Mouse (Mus musculus): Measurements from ENCODE around the gene Mfsd13b. TPM values are rescaled to one million over a fixed set of nuclear protein-coding genes. Genes with fewer than 3 reads are reported as not detected.
"Not testable (repeated sequence)": the region's sequence is repeated elsewhere in the genome, so short reads cannot be mapped to it uniquely, and the experiment has no call there.

Mfsd13b gene
- polyA plus RNA-seq, 1 experiment from 2014 or later = 0.60 TPM

DNA sequence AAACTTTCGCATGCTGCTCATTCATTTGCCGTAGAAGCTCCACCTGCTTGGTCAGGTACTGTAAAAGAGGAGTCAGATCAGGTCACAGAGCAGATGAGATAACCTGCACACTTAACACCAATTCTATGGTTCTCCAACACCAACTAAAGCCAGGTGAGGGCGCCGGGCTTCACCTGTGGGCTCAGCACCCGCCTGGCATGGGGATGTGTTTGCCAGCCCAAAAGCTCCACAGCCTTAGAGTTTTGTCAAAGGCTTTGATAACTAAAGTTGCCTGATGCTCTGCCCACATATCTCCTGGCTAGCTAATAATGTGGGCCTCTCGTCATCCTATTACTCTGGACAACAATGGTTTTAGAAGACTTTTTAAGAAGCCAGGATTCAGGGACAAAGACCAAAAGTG, 21.7 kb upstream of the Mfsd13b start:
- peaks cover 3% of the 10 kb centered on the region; the same call in 1 of the 2 replicates for H3K4me1 ChIP-seq (replicated peaks)
- H3K9me3 ChIP-seq = no peaks in the 10 kb centered on the region
- no peak overlapping the region for H3K9ac ChIP-seq
- no peaks in the 10 kb centered on the region for H3K27me3 ChIP-seq (replicated peaks)
- no peak overlapping the region for H3K27ac ChIP-seq
- 77% methylated on average over 6 of the region's 6 CpGs for WGBS
- H3K4me3 ChIP-seq (replicated peaks) = no peak overlapping the region
- peaks cover 19% of the 10 kb centered on the region for H3K36me3 ChIP-seq
- no peak; the same call in 1 of the 2 replicates for ATAC-seq
- no peak overlapping the region for H3K4me2 ChIP-seq (replicated peaks)

DNA sequence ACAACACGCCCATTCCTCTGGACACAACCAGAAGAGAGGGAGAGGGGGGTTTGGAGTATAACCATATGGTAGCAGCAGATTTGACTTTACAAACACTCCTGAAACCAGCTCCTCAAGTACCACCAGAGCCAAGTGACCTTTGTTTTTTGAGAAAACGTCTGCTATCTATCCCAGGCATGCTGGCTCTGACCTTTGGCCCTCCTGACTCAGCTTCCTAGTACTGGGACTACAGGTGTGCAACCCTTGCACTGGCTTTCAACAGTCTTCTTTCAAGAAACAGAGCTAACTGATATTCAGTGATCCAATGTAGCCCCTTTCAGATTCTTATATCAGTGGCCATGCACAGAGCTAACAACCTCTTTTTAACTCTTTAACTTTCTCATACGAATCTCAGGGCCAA, 20.4 kb upstream of the Mfsd13b start:
- Histone ChIP-seq H3K36me3 (peaks cover 19% of the 10 kb centered on the region), H3K4me3 (replicated peaks) (no peak overlapping the region), H3K27me3 (replicated peaks) (no peaks in the 10 kb centered on the region), H3K4me1 (replicated peaks) (peaks cover 3% of the 10 kb centered on the region; the same call in 1 of the 2 replicates), H3K27ac (no peak overlapping the region), H3K4me2 (replicated peaks) (no peak overlapping the region), H3K9ac (no peak overlapping the region), H3K9me3 (no peaks in the 10 kb centered on the region)
- peak; percentile 90 for ATAC-seq
- 55% methylated on average over 3 of the region's 3 CpGs for WGBS

DNA sequence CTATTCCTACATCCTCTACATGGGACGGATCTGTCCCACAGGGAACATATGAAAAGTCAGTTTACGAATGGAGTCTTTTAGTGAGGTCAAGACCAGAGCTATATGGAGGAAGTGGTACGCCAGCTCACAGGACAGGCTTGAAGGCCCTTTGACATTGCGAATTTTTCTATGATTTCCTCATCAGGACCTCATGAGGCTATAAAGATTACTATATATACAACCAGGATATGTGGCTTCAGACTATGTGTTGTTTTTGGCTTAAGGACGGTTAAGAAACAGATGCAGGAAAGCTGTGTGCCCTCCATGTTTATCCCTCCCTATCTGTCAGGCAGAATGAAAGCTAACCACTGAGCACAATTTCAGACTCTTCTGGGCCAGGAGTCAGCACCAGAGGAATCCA, 19.2 kb upstream of the Mfsd13b start:
- no peak for ATAC-seq
- H3K27me3 ChIP-seq (replicated peaks) = no peaks in the 10 kb centered on the region
- 70% methylated on average over 5 of the region's 5 CpGs for WGBS
- no peak overlapping the region for H3K4me3 ChIP-seq (replicated peaks)
- H3K36me3 ChIP-seq = peaks cover 10% of the 10 kb centered on the region; the same call in 1 of the 2 replicates
- no peak overlapping the region for H3K4me2 ChIP-seq (replicated peaks)
- H3K4me1 ChIP-seq (replicated peaks) = peaks cover 3% of the 10 kb centered on the region; the same call in 1 of the 2 replicates
- no peaks in the 10 kb centered on the region for H3K9me3 ChIP-seq
- H3K9ac ChIP-seq = no peak overlapping the region
- no peak overlapping the region for H3K27ac ChIP-seq

DNA sequence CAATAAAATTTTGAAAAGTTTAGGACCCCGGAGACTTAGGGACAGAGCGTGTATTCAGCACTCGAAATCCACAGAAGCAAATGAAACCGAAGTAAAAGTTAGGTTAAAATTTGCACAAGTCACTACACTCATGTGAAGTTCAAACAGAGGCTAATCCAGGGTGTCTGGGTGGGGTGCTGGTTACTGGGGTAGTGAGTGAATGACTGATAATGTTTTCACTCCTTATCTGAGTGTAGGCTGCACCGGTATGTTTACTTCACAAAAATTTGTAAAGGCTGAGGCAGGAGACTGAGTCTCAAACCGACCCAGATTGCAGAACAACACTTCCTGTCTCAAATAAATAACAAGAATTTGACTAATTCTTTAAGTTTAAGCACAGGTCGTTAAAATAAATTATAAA, 13.1 kb upstream of the Mfsd13b start:
- Histone ChIP-seq H3K9me3 (no peaks in the 10 kb centered on the region), H3K36me3 (no peaks in the 10 kb centered on the region), H3K4me3 (replicated peaks) (no peak overlapping the region), H3K4me2 (replicated peaks) (no peak overlapping the region), H3K27me3 (replicated peaks) (no peaks in the 10 kb centered on the region), H3K4me1 (replicated peaks) (0 out of 2 replicates have a peak, but pooled peaks cover 4% of the 10 kb centered on the region), H3K9ac (no peak overlapping the region), H3K27ac (no peak overlapping the region)
- 59% methylated on average over 7 of the region's 7 CpGs for WGBS
- ATAC-seq = peak; percentile 66; the same call in 1 of the 2 replicates

DNA sequence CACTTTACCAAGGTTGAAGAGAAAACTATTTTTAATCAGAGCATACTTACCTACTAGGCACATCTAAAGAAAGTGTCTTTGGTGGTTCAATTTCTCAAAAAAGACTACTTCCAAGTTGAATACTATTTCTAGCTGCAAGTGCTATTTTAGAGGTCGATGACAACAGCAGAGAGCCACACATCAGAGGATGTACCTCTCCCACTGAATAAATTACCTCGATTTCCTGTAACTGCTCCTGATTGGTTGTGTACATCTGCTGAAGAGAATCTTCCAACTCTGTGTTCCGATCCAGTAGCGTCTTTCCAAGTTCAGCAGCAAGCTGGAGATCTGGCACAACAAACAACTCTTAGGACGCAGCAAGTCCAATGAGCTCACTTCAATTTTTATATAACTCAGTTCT, 12.2 kb upstream of the Mfsd13b start:
- H3K9ac ChIP-seq = no peak overlapping the region
- no peak for ATAC-seq
- no peaks in the 10 kb centered on the region for H3K27me3 ChIP-seq (replicated peaks)
- no peaks in the 10 kb centered on the region for H3K36me3 ChIP-seq
- no peak overlapping the region for H3K27ac ChIP-seq
- no peak overlapping the region for H3K4me2 ChIP-seq (replicated peaks)
- no peak overlapping the region for H3K4me3 ChIP-seq (replicated peaks)
- H3K9me3 ChIP-seq = no peaks in the 10 kb centered on the region
- WGBS = 70% methylated on average over 5 of the region's 5 CpGs
- peaks cover 10% of the 10 kb centered on the region; the same call in 1 of the 2 replicates for H3K4me1 ChIP-seq (replicated peaks)

DNA sequence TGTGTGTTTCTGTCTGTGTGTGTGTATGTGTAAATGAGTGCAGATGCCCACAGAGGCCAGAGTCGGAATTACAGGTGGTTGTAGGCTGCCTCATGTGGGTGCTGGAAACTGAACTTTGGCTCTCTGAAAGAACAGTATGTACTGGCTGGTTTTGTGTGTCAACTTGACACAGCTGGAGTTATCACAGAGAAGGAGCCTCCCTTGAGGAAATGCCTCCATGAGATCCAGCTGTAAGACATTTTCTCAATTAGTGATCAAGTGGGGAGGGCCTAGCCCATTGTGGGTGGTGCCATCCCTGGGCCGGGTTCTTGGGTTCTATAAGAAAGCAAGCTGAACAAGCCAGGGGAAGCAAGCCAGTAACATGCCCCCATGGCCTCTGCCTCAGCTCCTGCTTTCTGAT, 9.8 kb upstream of the Mfsd13b start:
- H3K9me3 ChIP-seq; H3K27ac ChIP-seq; H3K4me3 ChIP-seq (replicated peaks); H3K9ac ChIP-seq; ATAC-seq; H3K36me3 ChIP-seq; H3K4me1 ChIP-seq (replicated peaks); H3K27me3 ChIP-seq (replicated peaks); H3K4me2 ChIP-seq (replicated peaks): not testable (repeated sequence)
- WGBS = 86% methylated on average over 2 of the region's 2 CpGs

DNA sequence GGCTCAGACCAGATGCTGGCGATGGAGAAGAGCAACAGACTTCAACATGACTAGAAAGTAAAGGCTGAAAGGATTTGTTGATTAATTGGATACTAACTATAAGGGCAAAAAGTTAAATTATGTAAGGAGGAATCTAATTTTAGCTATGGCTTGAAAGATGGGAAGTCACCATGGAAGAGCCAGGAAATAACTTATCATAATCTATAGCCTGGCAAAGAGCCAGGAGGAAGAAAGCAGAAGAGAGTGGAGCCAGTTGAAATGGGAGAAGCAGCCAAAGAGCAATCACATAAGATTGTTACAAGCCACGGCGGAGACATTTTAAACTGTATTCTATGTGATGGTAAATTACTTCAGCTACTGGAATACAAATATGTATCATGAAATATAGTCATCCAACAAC, 8.3 kb upstream of the Mfsd13b start:
- Histone ChIP-seq H3K4me1 (replicated peaks) (peaks cover 12% of the 10 kb centered on the region), H3K4me2 (replicated peaks) (no peak overlapping the region), H3K27ac (0 out of 2 replicates have a peak overlapping the region, but pooled peaks have one; percentile 24), H3K9me3 (no peaks in the 10 kb centered on the region), H3K9ac (no peak overlapping the region), H3K4me3 (replicated peaks) (no peak overlapping the region), H3K27me3 (replicated peaks) (no peaks in the 10 kb centered on the region), H3K36me3 (no peaks in the 10 kb centered on the region)
- no peak for ATAC-seq
- WGBS = 47% methylated on average over 3 of the region's 3 CpGs

DNA sequence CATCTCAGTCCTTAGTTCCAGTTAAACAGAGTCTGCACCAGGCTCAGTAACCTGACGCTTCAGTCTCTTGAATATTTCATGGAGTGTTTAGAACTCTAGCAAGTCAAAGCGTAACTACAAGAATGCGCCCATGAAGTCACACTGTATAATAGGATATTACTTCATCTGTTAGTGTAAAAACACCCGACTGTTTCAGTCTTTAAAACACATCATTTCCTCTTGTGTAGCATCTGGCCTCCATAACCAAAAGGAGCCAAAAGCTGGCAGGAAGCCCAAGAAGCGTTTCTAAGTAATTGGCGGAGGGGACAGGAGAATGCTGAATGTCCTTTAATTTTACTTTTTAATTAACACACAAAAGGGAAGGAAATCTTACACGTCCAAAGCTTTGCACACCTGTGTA, 5.2 kb upstream of the Mfsd13b start:
- ATAC-seq = no peak
- 36% methylated on average over 7 of the region's 7 CpGs for WGBS
- no peak overlapping the region for H3K4me3 ChIP-seq (replicated peaks)
- no peaks in the 10 kb centered on the region for H3K27me3 ChIP-seq (replicated peaks)
- no peaks in the 10 kb centered on the region for H3K36me3 ChIP-seq
- H3K9ac ChIP-seq = no peak overlapping the region
- peaks cover 19% of the 10 kb centered on the region for H3K4me1 ChIP-seq (replicated peaks)
- H3K4me2 ChIP-seq (replicated peaks) = no peak overlapping the region
- H3K9me3 ChIP-seq = no peaks in the 10 kb centered on the region
- H3K27ac ChIP-seq = no peak overlapping the region

DNA sequence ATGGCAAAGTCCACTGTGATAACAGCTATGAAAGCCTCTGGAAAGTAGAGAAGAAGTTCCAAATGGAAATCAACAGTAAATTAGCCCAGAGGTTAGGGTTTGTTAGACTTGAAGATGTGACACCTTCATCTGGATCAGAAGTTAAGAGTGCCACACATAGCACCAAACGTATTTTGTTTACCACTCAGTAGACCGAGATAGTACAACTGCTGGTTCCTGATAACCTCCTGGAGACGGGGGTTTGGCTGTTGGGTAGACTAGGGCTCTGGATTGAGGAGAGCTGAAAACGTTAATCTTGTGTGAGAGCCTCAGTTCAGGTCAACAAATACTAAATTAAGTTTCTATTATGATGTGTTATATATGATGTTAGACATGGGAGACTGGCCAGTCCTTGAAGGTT, 2.3 kb upstream of the Mfsd13b start:
- H3K9me3 ChIP-seq = no peaks in the 10 kb centered on the region
- H3K4me3 ChIP-seq (replicated peaks) = no peak overlapping the region
- H3K4me1 ChIP-seq (replicated peaks) = peaks cover 13% of the 10 kb centered on the region; the same call in 1 of the 2 replicates
- WGBS = 71% methylated on average over 4 of the region's 4 CpGs
- no peak overlapping the region for H3K27ac ChIP-seq
- H3K9ac ChIP-seq = no peak overlapping the region
- H3K36me3 ChIP-seq = no peaks in the 10 kb centered on the region
- no peaks in the 10 kb centered on the region for H3K27me3 ChIP-seq (replicated peaks)
- ATAC-seq = no peak
- no peak overlapping the region for H3K4me2 ChIP-seq (replicated peaks)

DNA sequence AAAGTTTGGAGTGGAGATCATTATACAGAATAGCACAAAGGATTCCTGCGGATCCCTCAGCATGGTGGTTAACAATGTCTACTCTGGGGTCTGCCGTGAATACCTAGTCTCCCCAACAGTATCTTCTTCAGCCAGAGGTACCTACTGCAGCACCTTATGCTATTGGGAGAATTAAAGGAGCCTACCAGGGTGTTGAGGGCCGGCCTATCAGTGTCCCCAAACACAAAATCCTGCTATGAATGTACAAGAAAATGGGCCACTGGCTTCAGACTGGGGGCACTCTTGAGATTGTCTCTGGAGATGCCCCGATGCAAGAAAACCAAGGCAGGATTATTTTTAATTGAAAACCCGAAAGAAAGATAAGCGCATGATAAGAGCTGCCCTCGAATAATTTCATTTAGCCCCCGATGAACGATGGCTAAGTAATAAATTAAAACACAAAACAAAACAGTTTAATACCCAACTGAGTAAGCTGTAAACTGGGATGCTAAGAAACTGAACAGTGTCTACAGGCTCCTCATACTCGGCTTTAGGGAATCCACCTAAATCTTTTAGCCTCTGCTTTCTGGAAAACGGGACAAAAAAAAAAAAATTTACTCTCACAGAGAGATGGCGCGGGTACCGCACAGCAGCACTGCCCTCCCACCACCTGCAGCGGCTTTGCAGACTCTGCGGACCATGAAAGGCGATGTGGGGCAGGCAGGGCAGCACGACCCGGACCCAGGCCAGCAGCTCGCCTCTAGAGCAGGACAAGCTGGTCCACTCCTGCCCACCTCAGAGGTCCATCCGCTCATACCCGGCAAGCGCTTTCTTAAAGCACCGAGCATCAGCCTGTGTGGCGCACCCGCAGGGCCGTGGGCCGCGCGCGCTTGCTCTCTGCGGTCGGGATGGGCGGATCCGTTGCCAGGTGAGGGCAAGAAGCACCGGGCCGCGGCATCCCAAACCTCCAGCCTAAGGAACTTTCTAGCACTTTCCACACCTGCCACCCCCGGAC, 1.1 kb upstream of the Mfsd13b start:
- Histone ChIP-seq H3K9me3 (no peaks in the 10 kb centered on the region), H3K4me3 (replicated peaks) (peak overlapping the region; percentile 86), H3K36me3 (no peaks in the 10 kb centered on the region), H3K27ac (peak overlapping the region; percentile 74; the same call in 1 of the 2 replicates), H3K27me3 (replicated peaks) (no peaks in the 10 kb centered on the region), H3K9ac (peak overlapping the region; percentile 81), H3K4me1 (replicated peaks) (peaks cover 13% of the 10 kb centered on the region; the same call in 1 of the 2 replicates), H3K4me2 (replicated peaks) (peak overlapping the region; percentile 90)
- ATAC-seq = peak; percentile 68
- 5% methylated on average over 39 of the region's 39 CpGs for WGBS

DNA sequence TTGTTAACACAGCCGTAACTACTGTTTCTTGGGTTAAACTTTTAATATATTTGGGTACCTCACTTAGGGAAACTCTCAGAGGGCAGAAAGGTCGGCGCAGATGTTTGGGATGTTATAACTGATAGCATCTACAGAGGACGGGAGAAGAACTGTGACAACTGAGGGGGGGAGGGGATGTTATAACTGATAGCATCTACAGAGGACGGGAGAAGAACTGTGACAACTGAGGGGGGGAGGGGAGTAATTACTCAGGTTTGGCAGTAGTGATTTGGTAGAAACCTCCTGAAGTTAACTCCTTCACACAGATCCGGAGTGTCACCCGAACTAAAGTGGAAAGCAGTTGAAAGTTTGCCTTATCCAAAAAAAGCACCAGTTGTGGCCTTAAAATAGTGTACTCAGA, 659 bp downstream of the Mfsd13b start:
- no peaks in the 10 kb centered on the region for H3K27me3 ChIP-seq (replicated peaks)
- WGBS = 8% methylated on average over 7 of the region's 7 CpGs
- H3K4me1 ChIP-seq (replicated peaks) = peaks cover 13% of the 10 kb centered on the region; the same call in 1 of the 2 replicates
- ATAC-seq = no peak
- H3K36me3 ChIP-seq = no peaks in the 10 kb centered on the region
- H3K9ac ChIP-seq = peak overlapping the region; percentile 68
- H3K4me2 ChIP-seq (replicated peaks) = peak overlapping the region; percentile 79
- H3K27ac ChIP-seq = peak overlapping the region; percentile 15; the same call in 1 of the 2 replicates
- peak overlapping the region; percentile 86 for H3K4me3 ChIP-seq (replicated peaks)
- no peaks in the 10 kb centered on the region for H3K9me3 ChIP-seq

DNA sequence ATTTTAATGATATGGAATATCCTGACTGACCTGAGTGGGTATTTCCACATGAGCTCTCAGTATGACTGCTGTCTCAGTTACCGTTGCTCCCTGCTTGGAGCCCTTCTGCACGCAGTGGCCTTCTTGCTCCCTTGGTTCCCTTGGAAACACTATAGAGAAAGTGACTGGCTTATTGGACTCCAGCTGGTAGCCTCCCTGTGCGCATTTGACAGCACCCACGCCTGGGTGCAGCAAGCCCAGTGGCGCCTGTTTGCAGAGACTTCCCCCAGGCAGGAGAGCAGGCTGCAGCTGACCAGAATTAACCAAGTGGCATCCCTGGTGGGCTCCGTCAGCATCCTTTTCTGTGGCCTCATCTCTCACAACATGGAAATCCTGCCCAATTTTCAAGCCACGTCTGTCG, 8.9 kb downstream of the Mfsd13b start:
- Histone ChIP-seq H3K9ac (no peak overlapping the region), H3K36me3 (no peaks in the 10 kb centered on the region), H3K4me3 (replicated peaks) (no peak overlapping the region), H3K4me2 (replicated peaks) (no peak overlapping the region), H3K27me3 (replicated peaks) (no peaks in the 10 kb centered on the region), H3K27ac (no peak overlapping the region), H3K9me3 (no peaks in the 10 kb centered on the region), H3K4me1 (replicated peaks) (no peaks in the 10 kb centered on the region)
- WGBS = 78% methylated on average over 8 of the region's 8 CpGs
- ATAC-seq = no peak
